Mouse (Mus musculus) bone marrow macrophage, adult 2 months (primary cell): ENCODE results near the gene Bahcc1.

Source experiments
- CTCF ChIP-seq: IDR thresholded peaks from 2 replicates; pipeline ENCODE4 v1.5.1; 2012; ENCODE audit warnings: low read depth, mild to moderate bottlenecking, low read length, moderate library complexity
- POLR2A ChIP-seq: IDR thresholded peaks from 2 replicates; pipeline ENCODE4 v1.6.1; 2012; ENCODE audit warnings: mild to moderate bottlenecking, low read depth, low read length, borderline replicate concordance

GRCm38 (mm10) chr11:120255499-120255898 lies 22.8 kb downstream of the Bahcc1 start:
- no peak for TF ChIP-seq CTCF
- no peak for TF ChIP-seq POLR2A
